Mouse (Mus musculus) bone marrow, adult 2 months (tissue): ENCODE data around the gene Zfp69.

Experiments used
- CTCF ChIP-seq: fragments of 200-500 bp; IDR thresholded peaks from 2 replicates; pipeline ENCODE4 v1.5.1; 2011; ENCODE audit warnings: low read length, control low read depth; ENCODE audit not compliant: control insufficient read depth, insufficient read depth
- POLR2A ChIP-seq: fragments of 200-500 bp; IDR thresholded peaks from 2 replicates; pipeline ENCODE4 v1.6.1; 2011; ENCODE audit warnings: low read depth, mild to moderate bottlenecking, control low read depth, low read length, borderline replicate concordance; ENCODE audit not compliant: control insufficient read depth

- TF ChIP-seq POLR2A (no peak), CTCF (no peak)
Observed at GRCm38 (mm10) chr4:120968486-120968885, 17.0 kb upstream of the Zfp69 start.
